Mouse (Mus musculus): ENCODE results near the gene Ky. TPM values are rescaled to one million over a fixed set of nuclear protein-coding genes. Genes with fewer than 3 reads are reported as not detected.

Gene Ky
- total RNA-seq, 2 experiments from 2014 or later = not detected

GRCm38 (mm10) chr9:102501113-102501512 is 4.4 kb upstream of the Ky start:
- no peak for ATAC-seq (replicated peaks; ENCODE audit: poor library complexity, severe bottlenecking)

- no peak for ATAC-seq (replicated peaks; ENCODE audit: poor library complexity, severe bottlenecking)
These were observed 3.4 kb upstream of the Ky start for GRCm38 (mm10) chr9:102502015-102502633.

DNA sequence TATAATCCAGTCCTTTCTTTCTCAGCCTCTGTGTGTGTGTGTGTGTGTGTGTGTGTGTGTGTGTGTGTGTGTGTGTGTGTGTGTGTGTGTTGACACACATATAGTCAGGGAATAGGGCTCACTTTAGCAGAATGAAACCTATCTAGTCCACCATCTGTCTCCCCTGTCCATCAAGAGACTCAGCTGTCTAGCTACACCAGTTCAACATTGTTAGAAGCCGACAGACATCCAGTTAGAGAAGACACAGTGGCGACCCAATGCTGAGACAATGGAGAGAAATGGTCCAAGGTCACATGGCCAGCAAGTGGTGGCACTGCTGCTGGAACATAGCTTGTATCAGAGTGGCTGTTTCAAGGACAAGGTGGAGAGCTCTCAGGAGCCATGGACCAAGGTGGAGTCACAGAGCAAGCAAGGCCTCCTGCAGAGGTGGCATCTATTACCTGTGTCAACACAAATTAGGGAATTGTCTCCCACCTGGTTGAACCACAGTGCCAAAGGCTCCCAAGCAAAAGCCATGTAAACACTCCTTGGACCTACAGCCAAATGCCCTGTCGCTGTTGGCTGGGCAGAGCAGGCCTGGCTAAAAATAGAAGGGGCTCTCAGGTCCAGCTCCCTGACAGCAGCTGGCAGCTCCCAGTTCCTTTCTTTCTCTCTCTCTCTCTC is 703 bp upstream of the Ky start:
- no peak for ATAC-seq (replicated peaks; ENCODE audit: poor library complexity, severe bottlenecking)

- no peak for ATAC-seq (replicated peaks; ENCODE audit: poor library complexity, severe bottlenecking)
These were observed 2.8 kb downstream of the Ky start for GRCm38 (mm10) chr9:102508315-102508714.

- no peak for ATAC-seq (replicated peaks; ENCODE audit: poor library complexity, severe bottlenecking)
These were observed 5.9 kb downstream of the Ky start for GRCm38 (mm10) chr9:102511423-102511822.

GRCm38 (mm10) chr9:102513578-102513977 is 8.0 kb downstream of the Ky start:
- no peak for ATAC-seq (replicated peaks; ENCODE audit: poor library complexity, severe bottlenecking)

DNA sequence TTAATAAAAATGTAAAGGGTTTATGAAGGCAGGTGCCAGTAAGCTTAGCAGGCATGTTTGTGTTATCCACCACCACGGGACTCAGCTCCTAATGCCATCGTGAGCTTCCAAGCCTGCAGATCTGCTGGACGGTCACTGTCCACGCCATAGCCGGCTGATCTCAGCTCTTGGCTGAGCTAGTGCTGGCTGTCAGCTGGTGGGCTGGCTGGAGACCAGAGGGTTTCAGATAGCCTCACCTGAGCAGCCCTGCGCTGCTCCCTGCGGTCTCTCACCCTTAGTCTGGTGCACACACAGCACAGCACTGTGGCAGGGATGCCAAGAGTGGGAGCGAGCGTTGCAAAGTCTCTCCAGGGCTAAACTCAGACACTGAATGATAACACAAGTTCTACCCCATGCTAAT is 12.9 kb downstream of the Ky start:
- no peak for ATAC-seq (replicated peaks; ENCODE audit: poor library complexity, severe bottlenecking)

DNA sequence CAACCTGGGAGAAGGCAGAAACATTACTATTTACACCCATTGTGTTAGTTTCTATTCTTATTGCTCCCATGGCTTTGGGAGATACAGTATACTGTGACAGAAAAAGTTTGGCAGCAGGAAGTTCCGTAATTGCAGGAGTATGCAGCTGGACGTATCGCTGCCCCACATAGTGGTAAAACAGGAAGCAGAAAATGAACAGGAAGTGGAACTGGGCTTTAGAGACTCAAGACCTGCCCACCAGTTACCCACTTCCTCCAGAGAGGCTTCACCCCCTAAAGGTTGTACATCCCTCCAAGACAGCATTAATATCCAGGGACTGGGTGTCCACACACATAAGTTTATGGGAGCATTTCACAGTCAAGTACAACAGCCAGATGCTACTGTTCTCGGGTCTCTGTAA is 15.8 kb downstream of the Ky start:
- peak; percentile 99 for ATAC-seq (replicated peaks; ENCODE audit: poor library complexity, severe bottlenecking)

- no peak for ATAC-seq (replicated peaks; ENCODE audit: poor library complexity, severe bottlenecking)
These were observed 22.6 kb downstream of the Ky start for GRCm38 (mm10) chr9:102528106-102528505.

- ATAC-seq (replicated peaks; ENCODE audit: poor library complexity, severe bottlenecking) = no peak
These were observed 23.0 kb downstream of the Ky start for GRCm38 (mm10) chr9:102528561-102528960.

DNA sequence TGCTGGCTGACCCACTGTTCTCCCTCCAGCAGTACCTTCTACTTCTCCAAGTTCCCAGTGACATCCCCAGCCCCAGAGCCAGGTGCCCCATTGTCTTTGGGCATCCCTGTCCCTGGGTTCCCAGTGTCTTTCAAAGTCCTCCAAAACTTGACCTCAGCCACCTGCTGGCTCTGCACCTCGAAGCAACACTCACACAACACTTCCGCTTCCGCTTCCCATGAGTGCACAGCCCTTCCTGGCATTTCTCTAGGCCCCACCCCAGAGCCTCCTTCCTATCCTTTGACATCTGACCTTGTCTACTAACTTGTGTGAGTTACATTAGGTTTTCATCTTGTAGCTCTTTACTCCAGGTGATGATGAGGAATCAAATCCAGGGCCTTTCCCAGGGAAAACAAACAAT is 23.5 kb downstream of the Ky start:
- ATAC-seq (replicated peaks; ENCODE audit: poor library complexity, severe bottlenecking) = no peak

- ATAC-seq (replicated peaks; ENCODE audit: poor library complexity, severe bottlenecking) = no peak
These were observed 25.7 kb downstream of the Ky start for GRCm38 (mm10) chr9:102531051-102531892.

GRCm38 (mm10) chr9:102536968-102537367 is 31.4 kb downstream of the Ky start:
- no peak for ATAC-seq (replicated peaks; ENCODE audit: poor library complexity, severe bottlenecking)

- peak; percentile 61 for ATAC-seq (replicated peaks; ENCODE audit: poor library complexity, severe bottlenecking)
These were observed 34.1 kb downstream of the Ky start for GRCm38 (mm10) chr9:102539699-102540098.

GRCm38 (mm10) chr9:102541666-102542065 is 36.1 kb downstream of the Ky start:
- peak; percentile 67 for ATAC-seq (replicated peaks; ENCODE audit: poor library complexity, severe bottlenecking)

DNA sequence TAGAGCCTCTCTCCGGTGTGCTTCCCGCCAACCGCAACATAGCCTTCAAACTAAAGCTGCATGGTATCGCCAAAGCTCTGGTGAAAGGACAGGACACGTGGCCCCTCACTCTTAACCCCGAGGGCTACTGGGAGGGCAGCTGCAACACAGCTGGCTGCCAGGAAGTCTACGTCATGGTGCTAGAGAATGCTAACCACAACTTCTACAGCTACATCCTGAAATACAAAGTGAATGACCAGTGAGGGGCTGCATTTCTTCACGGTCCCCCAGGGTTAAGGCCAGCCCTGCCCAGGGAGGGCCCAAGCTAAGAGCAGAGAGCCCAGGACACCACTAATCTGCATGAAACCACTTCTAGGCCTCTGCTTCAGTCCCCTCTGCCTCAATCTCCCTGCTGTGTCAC is 37.0 kb downstream of the Ky start:
- peak; percentile 53 for ATAC-seq (replicated peaks; ENCODE audit: poor library complexity, severe bottlenecking)

- ATAC-seq (replicated peaks; ENCODE audit: poor library complexity, severe bottlenecking) = no peak
These were observed 38.2 kb downstream of the Ky start for GRCm38 (mm10) chr9:102543761-102544115.

- no peak for ATAC-seq (replicated peaks; ENCODE audit: poor library complexity, severe bottlenecking)
These were observed 38.7 kb downstream of the Ky start for GRCm38 (mm10) chr9:102544116-102544772.

- ATAC-seq (replicated peaks; ENCODE audit: poor library complexity, severe bottlenecking) = peak; percentile 45; the same call in 1 of the 2 replicates
These were observed 39.3 kb downstream of the Ky start for GRCm38 (mm10) chr9:102544773-102545366.

DNA sequence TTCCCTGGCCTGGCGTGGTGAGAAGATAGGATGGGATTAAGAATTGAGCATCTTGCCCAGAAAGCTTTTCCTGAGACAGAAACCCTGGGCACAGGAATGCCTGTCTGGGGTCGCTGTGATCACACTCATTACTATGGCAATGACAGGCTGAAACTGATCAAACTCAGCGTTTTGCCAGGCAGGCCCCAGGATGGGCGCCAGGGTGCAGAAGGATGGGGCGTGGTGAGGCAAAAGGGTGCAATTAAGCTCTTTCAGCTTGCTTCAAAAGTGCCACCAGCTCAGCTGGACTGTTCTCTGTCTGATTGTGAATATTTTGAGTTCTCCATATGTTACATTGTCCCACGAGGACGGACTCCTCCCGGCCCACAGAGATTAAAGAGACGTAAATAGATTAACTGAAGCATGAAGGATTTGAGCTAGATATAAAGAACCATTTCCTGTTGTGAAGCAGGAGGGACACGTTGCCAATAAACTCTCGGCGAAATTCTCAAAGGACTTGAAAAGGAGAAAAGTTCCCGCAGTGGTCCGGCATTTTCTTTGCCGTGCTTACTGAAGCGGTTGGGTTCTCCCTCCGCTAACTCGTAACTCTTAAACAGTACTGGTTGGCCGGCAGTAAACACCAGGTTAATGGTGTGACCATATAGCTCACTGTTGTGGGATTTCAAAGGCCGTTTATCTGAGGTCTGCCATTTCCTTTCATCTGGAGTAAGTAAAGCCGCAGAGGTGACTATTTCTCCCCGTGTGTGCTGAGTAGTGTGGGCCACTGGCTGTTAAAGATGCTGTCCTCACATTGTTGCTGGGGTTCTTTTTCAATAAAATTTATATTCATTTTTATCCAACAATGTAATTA is 40.1 kb downstream of the Ky start:
- no peak for ATAC-seq (replicated peaks; ENCODE audit: poor library complexity, severe bottlenecking)
